Mouse (Mus musculus) spleen, adult 2 months (tissue): ENCODE measurements around the gene Baiap2. TPM values are rescaled to one million over a fixed set of nuclear protein-coding genes. Genes with fewer than 3 reads are reported as not detected.

Experiments used
- DNase-seq, 2 experiments: peaks; one replicate each; pipeline versions ENCODE4 v3.0.0 to v3.0.0-alpha.2; 2012 to 2021; ENCODE audit warnings: low spot score in 2 of 2, low read depth in 1 of 2
- H3K27ac ChIP-seq: fragments of 200-500 bp; 2 replicates; pipeline ENCODE4 v1.5.1; 2012; ENCODE audit warnings: low read length, inconsistent platforms; ENCODE audit not compliant: insufficient read depth
- H3K27me3 ChIP-seq: fragments of 200-500 bp; 2 replicates; pipeline ENCODE4 v1.6.1; 2012; ENCODE audit warnings: mild to moderate bottlenecking, moderate library complexity, low read length, inconsistent platforms; ENCODE audit not compliant: control insufficient read depth, insufficient read depth
- H3K36me3 ChIP-seq: fragments of 200-500 bp; 2 replicates; pipeline ENCODE4 v1.6.1; 2012; ENCODE audit warnings: mild to moderate bottlenecking, low read length, inconsistent platforms; ENCODE audit not compliant: control insufficient read depth, insufficient read depth
- H3K4me1 ChIP-seq: fragments of 200-500 bp; 2 replicates; pipeline ENCODE4 v1.6.1; 2011; ENCODE audit warnings: inconsistent platforms; ENCODE audit not compliant: control insufficient read depth, insufficient read depth, insufficient read length
- H3K4me3 ChIP-seq: fragments of 200-500 bp; 2 replicates; pipeline ENCODE4 v1.5.1; 2011; ENCODE audit warnings: mild to moderate bottlenecking, inconsistent platforms; ENCODE audit not compliant: insufficient read depth, insufficient read length; ENCODE audit errors: extremely low read depth
- CTCF ChIP-seq: fragments of 200-500 bp; IDR thresholded peaks from 2 replicates; pipeline ENCODE4 v1.5.1; 2011; ENCODE audit warnings: mild to moderate bottlenecking, inconsistent platforms; ENCODE audit not compliant: insufficient read depth, insufficient read length, insufficient replicate concordance; ENCODE audit errors: extremely low read depth
- POLR2A ChIP-seq: fragments of 200-500 bp; IDR thresholded peaks from 2 replicates; pipeline ENCODE4 v1.6.1; 2011; ENCODE audit warnings: low read depth, low read length, inconsistent platforms
- WGBS: fragments of 180-500 bp; shearing (Covaris S2); methylation state at CpG from one replicate; pipeline ENCODE4 v1.1.7; 2018; 5-methylcytosine and 5-hydroxymethylcytosine counted together
- polyA plus RNA-seq: library from polyadenylated mRNA; depleted of rRNA; stranded (reverse); fragments of >200 nt; gene quantifications from 2 replicates; pipeline ENCODE4 v1.2.3, GENCODE M21; 2012

Baiap2 gene
- polyA plus RNA-seq, 1 experiment: 17.3 TPM

- 98% methylated on average over 3 of the region's 3 CpGs for WGBS
- Histone ChIP-seq H3K27ac (no peak overlapping the region), H3K4me3 (no peak overlapping the region), H3K36me3 (no peaks in the 10 kb centered on the region; the same call in 1 of the 2 replicates), H3K27me3 (no peaks in the 10 kb centered on the region), H3K4me1 (no peaks in the 10 kb centered on the region; the same call in 1 of the 2 replicates)
- no peak for DNase-seq
- TF ChIP-seq CTCF: no peak
- TF ChIP-seq POLR2A: no peak
Measured at GRCm38 (mm10) chr11:119982236-119982635, 39.7 kb downstream of the Baiap2 start.

- H3K4me3 ChIP-seq: no peak overlapping the region
- 86% methylated on average over 2 of the region's 2 CpGs for WGBS
- no peak for DNase-seq
- no peaks in the 10 kb centered on the region; the same call in 1 of the 2 replicates for H3K36me3 ChIP-seq
- no peak for TF ChIP-seq POLR2A
- no peak for TF ChIP-seq CTCF
- no peaks in the 10 kb centered on the region for H3K27me3 ChIP-seq
- H3K4me1 ChIP-seq: peaks cover 4% of the 10 kb centered on the region; the same call in 1 of the 2 replicates
- H3K27ac ChIP-seq: no peak overlapping the region
Measured at GRCm38 (mm10) chr11:119983151-119983550, 40.6 kb downstream of the Baiap2 start.

- no peak overlapping the region for H3K27ac ChIP-seq
- WGBS: 40% methylated on average over 9 of the region's 9 CpGs
- no peak for TF ChIP-seq POLR2A
- no peak for TF ChIP-seq CTCF
- DNase-seq: no peak
- H3K4me1 ChIP-seq: peaks cover 4% of the 10 kb centered on the region; the same call in 1 of the 2 replicates
- no peaks in the 10 kb centered on the region for H3K36me3 ChIP-seq
- H3K4me3 ChIP-seq: no peak overlapping the region
- no peaks in the 10 kb centered on the region for H3K27me3 ChIP-seq
Measured at GRCm38 (mm10) chr11:119986751-119987425, 44.3 kb downstream of the Baiap2 start.

- Histone ChIP-seq H3K4me3 (no peak overlapping the region), H3K4me1 (peaks cover 4% of the 10 kb centered on the region; the same call in 1 of the 2 replicates), H3K27me3 (no peaks in the 10 kb centered on the region), H3K27ac (no peak overlapping the region), H3K36me3 (no peaks in the 10 kb centered on the region)
- WGBS: 46% methylated on average over 7 of the region's 7 CpGs
- TF ChIP-seq CTCF: no peak
- no peak for TF ChIP-seq POLR2A
- no peak for DNase-seq
Measured at GRCm38 (mm10) chr11:119987876-119988275, 45.3 kb downstream of the Baiap2 start.

GRCm38 (mm10) chr11:119988391-119988790 lies 45.8 kb downstream of the Baiap2 start:
- TF ChIP-seq CTCF (no peak), POLR2A (no peak)
- Histone ChIP-seq H3K36me3 (no peaks in the 10 kb centered on the region), H3K4me3 (no peak overlapping the region), H3K27ac (no peak overlapping the region), H3K4me1 (peaks cover 4% of the 10 kb centered on the region; the same call in 1 of the 2 replicates), H3K27me3 (no peaks in the 10 kb centered on the region)
- 92% methylated on average over 7 of the region's 7 CpGs for WGBS
- DNase-seq: no peak

GRCm38 (mm10) chr11:119989115-119989564 lies 46.6 kb downstream of the Baiap2 start:
- Histone ChIP-seq H3K4me1 (peaks cover 4% of the 10 kb centered on the region; the same call in 1 of the 2 replicates), H3K27me3 (no peaks in the 10 kb centered on the region), H3K27ac (no peak overlapping the region), H3K4me3 (no peak overlapping the region), H3K36me3 (no peaks in the 10 kb centered on the region)
- no peak for DNase-seq
- 75% methylated on average over 10 of the region's 10 CpGs for WGBS
- no peak for TF ChIP-seq POLR2A
- no peak for TF ChIP-seq CTCF
